Comparison of ENCODE assay signal across 8 mouse cellular contexts in genomic region chr19:60579771-60580581, GRCm38 (mm10). TPM values are rescaled to one million over a fixed set of nuclear protein-coding genes. Genes with fewer than 3 reads are reported as not detected.
DNase-seq lines count a peak whose midpoint lies in the region; ATAC-seq and TF ChIP-seq lines count a peak whose summit lies in the region.

No protein-coding gene starts in this region.

- H3K9me3 ChIP-seq in embryonic facial prominence, embryonic 11.5 days (replicated peaks; ENCODE audit: control insufficient read depth, low read length), result no peaks in the 10 kb centered on the region
- H3K9me3 ChIP-seq in heart, embryonic 11.5 days (replicated peaks; ENCODE audit: control insufficient read depth, low read length), result no peaks in the 10 kb centered on the region
- no peaks in the 10 kb centered on the region for H3K9me3 ChIP-seq in kidney, postnatal 0 days (replicated peaks; ENCODE audit: low read length)
- H3K9me3 ChIP-seq in lung, embryonic 15.5 days, result no peaks in the 10 kb centered on the region

- POLR2A ChIA-PET in Patski (lab: Charles Lee), result interaction anchor here (0.7 to 1.2 kb wide), 2 partner anchors 34 to 150 kb away, joined by 3 to 5 read pairs; no protein-coding TSS in a partner anchor

- no peaks in the 10 kb centered on the region for H3K36me3 ChIP-seq in embryonic facial prominence, embryonic 11.5 days (replicated peaks; ENCODE audit: control insufficient read depth, insufficient read depth, low read depth, low read length)
- no peaks in the 10 kb centered on the region for H3K36me3 ChIP-seq in heart, embryonic 11.5 days (ENCODE audit: control insufficient read depth, insufficient read depth, low read length)
- H3K36me3 ChIP-seq in kidney, postnatal 0 days (ENCODE audit: insufficient read depth, low read length), result no peaks in the 10 kb centered on the region
- no peaks in the 10 kb centered on the region for H3K36me3 ChIP-seq in lung, embryonic 15.5 days

- ATAC-seq in Patski, result peak; percentile 1
- ATAC-seq in embryonic facial prominence, embryonic 11.5 days (replicated peaks; ENCODE audit: insufficient number of reproducible peaks, low FRiP score, low TSS enrichment, low read depth), result peak; percentile 58
- peak; percentile 37 for ATAC-seq in heart, embryonic 11.5 days (replicated peaks; ENCODE audit: insufficient number of reproducible peaks, low FRiP score, low TSS enrichment)
- ATAC-seq in kidney, postnatal 0 days (replicated peaks; ENCODE audit: low FRiP score, low read depth), result peak; percentile 40
- peak; percentile 40 for ATAC-seq in lung, embryonic 15.5 days (ENCODE audit: borderline replicate concordance, extremely low read depth, low FRiP score, low TSS enrichment)
- ATAC-seq in neutrophil, adult 5-6 weeks (ENCODE audit: extremely low read depth, insufficient number of reproducible peaks, low FRiP score, poor library complexity, severe bottlenecking), result peak; percentile 13; the same call in 1 of the 2 replicates

- 0% methylated on average over 34 of the region's 34 CpGs for WGBS in embryonic facial prominence, embryonic 11.5 days
- WGBS in heart, embryonic 11.5 days (ENCODE audit: insufficient replicate concordance), result under 1% methylated on average over 33 of the region's 34 CpGs
- WGBS in kidney, postnatal 0 days, result under 1% methylated on average over 31 of the region's 34 CpGs
- 3% methylated on average over 32 of the region's 34 CpGs for WGBS in lung, embryonic 15.5 days

- in situ Hi-C loops in Patski (cut with MboI; ENCODE audit: low pct_unique_long_range_greater_than_20kb), result no loop called here

- peak overlapping the region; percentile 95 for H3K4me3 ChIP-seq in embryonic facial prominence, embryonic 11.5 days (ENCODE audit: low read depth, low read length)
- H3K4me3 ChIP-seq in heart, embryonic 11.5 days (ENCODE audit: low read depth, low read length), result peak overlapping the region; percentile 99
- peak overlapping the region; percentile 83 for H3K4me3 ChIP-seq in kidney, postnatal 0 days (replicated peaks; ENCODE audit: low read depth, low read length)
- peak overlapping the region; percentile 100 for H3K4me3 ChIP-seq in lung, embryonic 15.5 days

- CTCF ChIA-PET in Patski (lab: Charles Lee), result interaction anchor here (0.9 to 2.9 kb wide), 7 partner anchors 11 to 36 kb away, joined by 3 to 15 read pairs (median 4); no protein-coding TSS in a partner anchor

- H3K4me2 ChIP-seq in embryonic facial prominence, embryonic 11.5 days (ENCODE audit: low read depth, low read length), result peak overlapping the region; percentile 53
- H3K4me2 ChIP-seq in heart, embryonic 11.5 days, result peak overlapping the region; percentile 91
- peak overlapping the region; percentile 64 for H3K4me2 ChIP-seq in kidney, postnatal 0 days (ENCODE audit: low read length)
- peak overlapping the region; percentile 67 for H3K4me2 ChIP-seq in lung, embryonic 15.5 days

- no peaks in the 10 kb centered on the region for H3K27me3 ChIP-seq in Patski
- no peaks in the 10 kb centered on the region for H3K27me3 ChIP-seq in embryonic facial prominence, embryonic 11.5 days (ENCODE audit: control insufficient read depth, insufficient read depth, low read length)
- no peaks in the 10 kb centered on the region for H3K27me3 ChIP-seq in heart, embryonic 11.5 days (ENCODE audit: control insufficient read depth, insufficient read depth, low read length)
- H3K27me3 ChIP-seq in kidney, postnatal 0 days (ENCODE audit: insufficient read depth, low read length), result no peaks in the 10 kb centered on the region
- H3K27me3 ChIP-seq in lung, embryonic 15.5 days, result no peaks in the 10 kb centered on the region

- peak overlapping the region; percentile 74 for H3K27ac ChIP-seq in embryonic facial prominence, embryonic 11.5 days (replicated peaks; ENCODE audit: low read depth, low read length)
- peak overlapping the region; percentile 91 for H3K27ac ChIP-seq in heart, embryonic 11.5 days (ENCODE audit: low read depth, low read length)
- H3K27ac ChIP-seq in kidney, postnatal 0 days, result peak overlapping the region; percentile 94
- peak overlapping the region; percentile 93 for H3K27ac ChIP-seq in lung, embryonic 15.5 days

- H3K9ac ChIP-seq in embryonic facial prominence, embryonic 11.5 days (replicated peaks; ENCODE audit: low read length), result peak overlapping the region; percentile 95
- peak overlapping the region; percentile 76 for H3K9ac ChIP-seq in heart, embryonic 11.5 days (ENCODE audit: low read depth, low read length)
- H3K9ac ChIP-seq in kidney, postnatal 0 days (ENCODE audit: low read depth, low read length), result peak overlapping the region; percentile 91
- peak overlapping the region; percentile 97 for H3K9ac ChIP-seq in lung, embryonic 15.5 days

- no peak for TF ChIP-seq CTCF in Patski (IDR thresholded peaks at IDR 0.05)
- no peak for TF ChIP-seq CTCF in kidney, postnatal 0 days (IDR thresholded peaks at IDR 0.05; ENCODE audit: low read depth)

- peak; percentile 19 to 25 for DNase-seq in CD8-positive naive resting alpha-beta T cell, adult 2 months (ENCODE audit: low read depth in 2 of 2, low spot score in 2 of 2)
- no peak for DNase-seq in Patski (ENCODE audit: low read depth, low spot score)
- peak; percentile 65 for DNase-seq in embryonic facial prominence, embryonic 11.5 days (ENCODE audit: low spot score)
- peak; percentile 73 for DNase-seq in kidney, postnatal 0 days (ENCODE audit: low spot score)
- peak; percentile 53 for DNase-seq in thymus, postnatal 4 days

- no peaks in the 10 kb centered on the region for H3K4me1 ChIP-seq in embryonic facial prominence, embryonic 11.5 days (ENCODE audit: control insufficient read depth, insufficient read depth, low read length)
- peaks cover 6% of the 10 kb centered on the region; the same call in 1 of the 2 replicates for H3K4me1 ChIP-seq in heart, embryonic 11.5 days (ENCODE audit: control insufficient read depth, insufficient read depth, low read length)
- H3K4me1 ChIP-seq in kidney, postnatal 0 days (replicated peaks; ENCODE audit: insufficient read depth, low read length), result peaks cover 11% of the 10 kb centered on the region; the same call in 1 of the 2 replicates
- H3K4me1 ChIP-seq in lung, embryonic 15.5 days, result peaks cover 21% of the 10 kb centered on the region

RNA-seq across cellular contexts. Expression of gene Cacul1, which starts 0.8 kb away (rescaled TPM):
- polyA plus RNA-seq in Patski (2021), result 84.2 TPM
- polyA plus RNA-seq in embryonic facial prominence, embryonic 11.5 days (2014; fragmentation: Nextera tagmentation; extraction: Ambion mirVana), result 32.9 and 34.0 TPM in 2 replicates
- 22.5 and 24.5 TPM in 2 replicates for polyA plus RNA-seq in heart, embryonic 11.5 days (2014; fragmentation: Nextera tagmentation; extraction: Ambion mirVana)
- 17.8 and 20.0 TPM in 2 replicates for polyA plus RNA-seq in kidney, postnatal 0 days (2015; fragmentation: Nextera tagmentation; extraction: Ambion mirVana)
- polyA plus RNA-seq in lung, embryonic 15.5 days (2015; fragmentation: Nextera tagmentation; extraction: Ambion mirVana), result 22.4 and 25.7 TPM in 2 replicates
- 67.2 and 71.3 TPM in 2 replicates for total RNA-seq in neutrophil, adult 5-6 weeks (2017)

Comparison
In these comparisons a context has a peak if more than half of its experiments do, and no peak if none do; other contexts are left out.
1. ATAC-seq: peak in every context shown above with its lines; median percentile 58 in embryonic facial prominence, embryonic 11.5 days; 40 in kidney, postnatal 0 days; 40 in lung, embryonic 15.5 days; 37 in heart, embryonic 11.5 days; 13 in neutrophil, adult 5-6 weeks; 1 in Patski.